Mouse (Mus musculus) A20 (cell line): ENCODE data around the gene Serpina1b.
"Not testable (repeated sequence)": the region's sequence is repeated elsewhere in the genome, so short reads cannot be mapped to it uniquely, and the experiment has no call there.

ENCODE experiments used
- DNase-seq: peaks from one replicate; pipeline ENCODE4 v3.0.0-alpha.2; 2011; ENCODE audit warnings: low read depth, low spot score

Gene Serpina1b

DNA sequence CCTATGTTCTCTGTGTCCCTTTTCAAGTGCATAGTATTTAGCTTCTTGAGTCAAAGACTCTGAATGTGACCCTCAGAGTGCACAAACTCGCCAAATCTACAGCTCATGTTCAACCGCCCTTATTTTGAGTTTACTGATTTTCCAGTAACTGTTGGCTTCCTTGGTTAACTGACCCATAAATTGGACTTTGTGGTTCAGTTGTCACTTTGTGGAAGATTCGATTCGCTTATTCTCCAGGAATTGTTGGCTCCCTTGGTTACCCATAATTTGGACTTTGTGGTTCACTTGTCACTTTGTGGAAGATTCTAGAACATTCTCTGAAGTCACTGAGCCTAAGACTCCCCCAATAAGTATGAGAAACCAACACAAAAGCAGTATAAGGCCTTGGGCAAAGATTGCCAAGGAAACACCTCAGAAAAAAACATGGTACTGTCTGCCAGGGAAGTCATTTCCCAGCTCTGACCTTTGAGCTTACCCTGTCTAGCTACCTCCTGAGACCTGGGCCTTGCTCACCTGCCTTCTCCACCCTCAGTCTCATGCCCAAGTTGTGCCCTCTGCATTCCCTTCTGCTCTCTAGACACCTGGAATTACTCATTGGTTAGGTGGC lies 129.9 kb downstream of the Serpina1b start:
- DNase-seq: no peak

GRCm38 (mm10) chr12:103695429-103695828 lies 134.7 kb downstream of the Serpina1b start, which contains the start of gene Serpina1f:
Gene Serpina1f, minus strand, starts transcription at chr12:103695529.
- no peak for DNase-seq

GRCm38 (mm10) chr12:103688221-103688814 lies 141.9 kb downstream of the Serpina1b start:
- DNase-seq: no peak

DNA sequence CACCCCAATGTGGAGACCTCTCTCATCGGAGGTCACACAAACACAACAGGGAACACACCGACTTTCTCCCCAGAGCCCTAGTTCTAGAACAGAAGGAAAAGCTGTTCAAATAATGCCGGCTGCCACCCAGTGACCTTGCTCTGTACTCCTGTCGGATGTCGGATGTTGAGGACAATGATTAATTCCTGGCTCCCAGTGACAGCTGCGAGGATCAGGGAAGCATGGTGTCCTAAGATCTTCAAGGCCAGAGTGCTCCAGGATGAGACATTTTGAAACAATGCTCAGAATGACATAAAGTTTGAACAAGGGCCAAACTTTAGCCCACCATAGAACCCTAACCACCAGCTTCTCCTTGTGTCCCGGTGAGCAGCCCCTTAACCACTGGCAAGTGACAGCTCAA lies 143.2 kb downstream of the Serpina1b start:
- DNase-seq: no peak

DNA sequence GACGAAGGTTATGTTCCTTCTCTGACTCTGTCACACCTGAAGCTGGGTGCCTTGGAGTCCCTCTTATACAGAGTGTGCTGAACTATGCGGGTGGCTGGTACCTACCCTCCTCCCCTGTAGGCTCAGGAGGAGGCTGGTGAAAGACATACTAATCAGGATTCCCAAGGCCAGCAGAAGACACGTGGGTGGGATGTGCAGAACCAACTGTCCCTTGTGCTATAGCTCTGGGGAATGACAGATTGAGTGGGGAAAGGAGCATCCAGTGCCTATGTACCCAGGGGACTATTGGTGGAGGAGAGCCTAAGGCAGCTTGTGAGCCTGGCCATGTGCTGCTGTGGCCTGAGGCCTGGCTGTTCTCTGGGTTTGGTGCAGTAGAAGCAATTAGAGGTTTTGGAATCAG lies 144.1 kb downstream of the Serpina1b start:
- no peak for DNase-seq

DNA sequence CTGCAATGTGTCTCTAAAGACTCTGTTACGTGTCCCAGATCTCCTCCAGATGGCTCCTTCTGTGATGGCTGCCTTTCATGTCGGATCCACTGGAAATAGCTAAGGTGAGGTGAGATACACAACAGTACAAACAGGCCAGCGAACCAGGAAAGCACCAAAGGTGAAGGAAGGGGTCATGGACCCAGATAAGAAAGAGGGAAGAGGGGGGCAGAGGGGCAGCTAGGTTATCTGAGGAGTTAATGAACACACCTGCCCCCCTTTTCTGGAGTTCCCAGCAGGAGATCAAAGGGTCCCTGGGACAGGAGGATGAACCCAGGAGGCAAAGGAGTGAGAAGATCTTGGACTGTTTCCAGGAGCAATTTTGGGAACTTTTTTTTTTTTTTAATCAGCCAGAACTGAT lies 144.8 kb downstream of the Serpina1b start:
- no peak for DNase-seq

DNA sequence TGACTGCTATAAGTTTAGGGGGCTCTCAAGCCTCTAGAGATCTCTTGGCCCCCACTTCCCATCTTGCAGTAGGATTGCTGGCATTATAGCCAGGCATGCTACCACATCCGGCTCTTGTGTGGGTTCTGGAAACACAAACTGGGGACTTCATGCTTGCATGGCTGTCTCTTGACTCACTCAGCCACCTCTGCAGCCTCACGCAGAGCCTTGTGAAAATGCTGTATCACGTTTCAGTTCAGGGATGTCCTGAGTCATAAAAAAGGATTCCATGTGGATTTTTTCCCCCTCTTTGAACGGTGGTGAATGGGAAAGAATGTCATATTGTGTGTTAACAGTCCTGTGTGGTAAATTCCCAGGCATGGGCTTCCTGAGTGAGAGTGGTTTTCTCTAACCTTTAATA lies 146.4 kb downstream of the Serpina1b start:
- DNase-seq: no peak

DNA sequence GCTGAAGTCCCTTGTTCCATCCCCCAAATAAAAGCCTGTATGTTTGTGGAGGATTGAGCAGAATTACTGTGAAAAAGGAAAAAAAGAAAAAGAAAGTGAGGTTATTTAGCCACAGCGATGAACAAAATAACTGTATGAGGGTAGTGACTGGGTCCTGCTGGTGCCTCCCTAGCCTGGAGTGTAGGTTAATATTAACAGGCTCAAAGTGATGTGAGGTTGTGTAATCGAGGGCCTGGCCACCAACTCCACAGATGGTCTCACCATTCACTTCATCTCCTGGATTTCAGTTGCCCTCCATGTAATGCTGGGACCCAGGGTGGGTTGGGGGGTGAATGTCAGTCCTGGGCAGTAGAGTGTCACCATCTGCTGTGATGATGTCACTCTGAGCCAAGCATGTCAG lies 148.4 kb downstream of the Serpina1b start:
- DNase-seq: no peak

- DNase-seq: no peak
These were observed 149.0 kb downstream of the Serpina1b start for GRCm38 (mm10) chr12:103681169-103681568.

DNA sequence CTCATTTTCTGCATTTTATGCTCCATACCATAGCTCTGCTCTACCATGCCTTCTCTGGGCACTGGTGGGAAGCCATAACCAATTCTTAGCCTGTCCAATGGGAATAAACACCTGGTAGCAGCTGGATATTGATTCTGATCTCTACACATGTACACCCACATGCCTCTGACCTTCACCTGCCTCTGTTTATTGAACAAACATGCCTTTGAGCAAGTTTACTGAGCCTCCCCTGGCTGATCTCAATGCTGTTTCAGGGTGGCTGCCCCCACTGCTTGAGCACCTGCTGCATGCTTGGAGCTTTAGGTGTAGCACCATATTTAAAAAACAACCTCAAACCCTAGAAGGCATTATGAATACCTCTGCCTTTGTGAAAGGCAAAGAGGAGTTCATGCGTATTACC lies 150.3 kb downstream of the Serpina1b start:
- DNase-seq: not testable (repeated sequence)
